Mouse (Mus musculus): ENCODE measurements around the gene Mgl2.
"Not testable (repeated sequence)": the region's sequence is repeated elsewhere in the genome, so short reads cannot be mapped to it uniquely, and the experiment has no call there.

The Mgl2 gene

GRCm38 (mm10) chr11:70129926-70130379 lies at the start of gene Mgl2:
TSS of gene Mgl2 (plus strand) at chr11:70130329.
- no peak for DNase-seq (ENCODE audit: low spot score)

- DNase-seq (ENCODE audit: low spot score), result no peak
Observed at GRCm38 (mm10) chr11:70080803-70081590, 49.1 kb upstream of the Mgl2 start.

- DNase-seq (ENCODE audit: low spot score), result no peak
Observed at GRCm38 (mm10) chr11:70084563-70084962, 45.6 kb upstream of the Mgl2 start.

GRCm38 (mm10) chr11:70091986-70092783 lies 37.9 kb upstream of the Mgl2 start, which contains the start of gene Asgr2:
TSS of gene Asgr2 (plus strand) at chr11:70092644.
- no peak for DNase-seq (ENCODE audit: low spot score)

- DNase-seq (ENCODE audit: low spot score), result no peak
Observed at GRCm38 (mm10) chr11:70097396-70097795, 32.7 kb upstream of the Mgl2 start.

GRCm38 (mm10) chr11:70099102-70099501 lies 31.0 kb upstream of the Mgl2 start:
- no peak for DNase-seq (ENCODE audit: low spot score)

- no peak for DNase-seq (ENCODE audit: low spot score)
Observed at GRCm38 (mm10) chr11:70099809-70100208, 30.3 kb upstream of the Mgl2 start.

- no peak for DNase-seq (ENCODE audit: low spot score)
Observed at GRCm38 (mm10) chr11:70103701-70104315, 26.3 kb upstream of the Mgl2 start.

- no peak for DNase-seq (ENCODE audit: low spot score)
Observed at GRCm38 (mm10) chr11:70107085-70107484, 23.0 kb upstream of the Mgl2 start.

GRCm38 (mm10) chr11:70110146-70110545 lies 20.0 kb upstream of the Mgl2 start:
- DNase-seq (ENCODE audit: low spot score), result no peak

GRCm38 (mm10) chr11:70114562-70114961 lies 15.6 kb upstream of the Mgl2 start:
- no peak for DNase-seq (ENCODE audit: low spot score)

GRCm38 (mm10) chr11:70115901-70116300 lies 14.2 kb upstream of the Mgl2 start:
- DNase-seq (ENCODE audit: low spot score), result no peak

- DNase-seq (ENCODE audit: low spot score), result not testable (repeated sequence)
Observed at GRCm38 (mm10) chr11:70135001-70135400, 4.9 kb downstream of the Mgl2 start.

GRCm38 (mm10) chr11:70135925-70136324 lies 5.8 kb downstream of the Mgl2 start:
- DNase-seq (ENCODE audit: low spot score), result not testable (repeated sequence)

- no peak for DNase-seq (ENCODE audit: low spot score)
Observed at GRCm38 (mm10) chr11:70139171-70139570, 9.0 kb downstream of the Mgl2 start.

- DNase-seq (ENCODE audit: low spot score), result no peak
Observed at GRCm38 (mm10) chr11:70151072-70151471, 20.9 kb downstream of the Mgl2 start.

GRCm38 (mm10) chr11:70155897-70156296 lies 25.8 kb downstream of the Mgl2 start, which contains the start of gene Clec10a:
TSS of gene Clec10a (plus strand) at chr11:70156197.
- not testable (repeated sequence) for DNase-seq (ENCODE audit: low spot score)

GRCm38 (mm10) chr11:70162336-70162735 lies 32.2 kb downstream of the Mgl2 start:
- DNase-seq (ENCODE audit: low spot score), result no peak

- no peak for DNase-seq (ENCODE audit: low spot score)
Observed at GRCm38 (mm10) chr11:70165972-70166921, 36.1 kb downstream of the Mgl2 start.

GRCm38 (mm10) chr11:70168136-70168535 lies 38.0 kb downstream of the Mgl2 start:
- DNase-seq (ENCODE audit: low spot score), result no peak

- DNase-seq (ENCODE audit: low spot score), result not testable (repeated sequence)
Observed at GRCm38 (mm10) chr11:70169471-70169870, 39.3 kb downstream of the Mgl2 start.
